Mouse (Mus musculus) 3T3-L1 (cell line): ENCODE measurements around the gene Casp2.

Experiments used
- DNase-seq: peaks from one replicate; pipeline ENCODE4 v3.0.0-alpha.2; 2015; ENCODE audit warnings: low read depth, low spot score

The Casp2 gene

DNA sequence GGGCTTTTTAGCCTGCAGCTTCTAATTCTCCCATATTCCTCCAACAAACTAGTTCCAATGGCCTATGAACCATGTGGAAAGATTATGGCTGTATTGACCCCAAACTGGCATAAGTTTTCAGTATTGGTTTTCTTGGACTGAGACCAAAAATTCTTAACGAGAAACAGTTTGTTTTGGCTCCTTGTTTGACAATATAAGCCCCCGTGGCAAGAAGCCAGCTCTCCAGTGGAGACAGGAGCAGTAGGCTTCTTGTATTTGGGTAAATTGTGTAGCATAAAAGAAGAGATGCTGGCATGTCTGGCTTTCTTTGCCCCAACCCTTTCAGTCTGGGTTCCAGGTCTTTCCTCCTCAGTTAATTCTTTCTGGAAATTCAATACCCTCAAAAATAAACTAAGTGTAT, 11.4 kb downstream of the Casp2 start:
- DNase-seq: no peak

DNA sequence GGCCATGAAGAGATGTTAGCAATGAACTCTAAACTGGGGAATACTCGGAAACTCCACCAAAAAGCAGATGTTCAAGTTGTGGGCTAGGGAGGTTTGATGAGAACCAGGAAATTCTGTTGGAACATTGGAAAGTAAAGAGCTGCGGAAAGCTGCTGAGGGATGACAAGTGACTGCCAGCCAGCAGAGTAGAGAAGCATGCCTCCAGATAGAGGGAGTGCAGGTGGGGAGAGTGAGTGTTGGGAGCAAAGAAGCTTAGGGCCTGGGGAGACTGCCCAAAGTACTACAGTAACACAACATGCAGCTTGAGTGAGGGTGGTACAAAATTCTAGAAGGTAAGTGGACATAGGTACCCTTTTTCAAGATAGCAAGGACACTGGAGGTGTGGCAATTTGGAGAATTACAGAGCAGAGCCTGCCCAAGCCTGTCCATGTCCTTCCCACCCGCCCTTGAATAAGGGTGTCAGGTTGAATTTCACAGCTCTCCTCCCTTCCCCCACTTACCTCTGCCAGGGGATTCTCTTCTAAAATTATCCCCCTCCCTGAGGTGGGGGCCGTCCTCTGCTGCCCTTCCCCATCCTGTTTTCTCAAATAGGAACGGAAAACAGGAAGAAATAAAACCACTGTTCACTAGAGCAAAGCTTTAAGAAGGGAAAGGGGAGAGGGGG, 18.2 kb downstream of the Casp2 start:
- DNase-seq: no peak

DNA sequence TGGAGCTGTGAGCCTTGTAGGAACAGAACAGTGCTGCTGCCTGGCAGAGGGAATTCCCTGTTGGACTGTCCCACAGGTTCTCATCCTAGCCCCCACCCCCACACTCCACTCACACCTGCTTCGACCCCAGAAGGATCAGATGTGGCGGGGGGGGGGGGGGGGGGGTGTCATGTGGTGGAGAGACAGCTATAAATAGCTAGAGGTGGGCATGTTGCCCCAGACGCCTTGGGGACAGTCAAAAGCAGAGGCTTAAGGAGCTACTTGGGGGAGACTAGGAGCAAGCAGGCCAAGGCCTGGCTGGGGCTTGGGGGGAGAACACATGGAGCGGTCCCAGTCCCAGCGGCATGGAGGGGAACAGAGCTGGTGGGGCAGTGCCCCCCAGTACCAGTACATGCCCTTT, 21.7 kb downstream of the Casp2 start, which contains the start of gene Clcn1:
Clcn1 (plus strand) TSS at position 238 of the 400 bp plus-strand sequence.
- no peak for DNase-seq

DNA sequence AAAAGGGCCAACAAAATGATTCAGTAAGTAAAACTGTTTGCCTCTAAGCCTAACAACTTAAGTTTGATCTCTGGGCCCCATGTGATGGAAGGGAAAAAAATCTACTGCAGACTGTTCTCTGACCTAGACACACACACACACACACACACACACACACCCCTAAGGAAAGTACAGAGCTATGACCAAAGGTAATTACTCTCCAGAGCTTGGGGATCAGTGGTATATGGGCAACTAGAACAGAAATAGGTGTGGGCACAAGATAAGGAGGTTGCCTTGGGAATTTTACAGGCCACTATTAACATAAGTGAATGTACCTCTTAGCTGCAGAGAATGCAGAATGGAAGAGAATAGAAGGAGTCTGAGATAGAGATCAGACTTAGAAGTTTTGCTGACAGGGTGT, 22.8 kb downstream of the Casp2 start:
- no peak for DNase-seq

DNA sequence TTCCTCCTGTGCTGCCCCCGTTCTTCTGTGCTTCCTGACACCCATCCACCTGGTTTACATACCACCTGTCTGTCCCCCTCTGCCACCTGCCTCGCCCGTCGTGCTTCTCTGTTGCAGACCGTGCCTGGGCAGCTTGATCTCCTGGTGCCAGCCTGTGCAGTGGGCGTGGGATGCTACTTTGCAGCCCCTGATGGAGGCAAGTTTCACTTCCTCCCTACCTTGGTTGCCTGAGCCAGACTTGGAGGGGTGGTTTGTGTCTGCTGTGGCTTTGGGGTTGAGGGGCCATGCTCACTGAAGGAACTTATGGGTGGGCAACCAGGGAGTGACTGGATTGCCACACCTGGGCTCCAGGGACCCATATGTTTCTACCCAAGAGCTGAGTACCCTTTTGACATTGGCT, 28.5 kb downstream of the Casp2 start:
- DNase-seq: no peak

DNA sequence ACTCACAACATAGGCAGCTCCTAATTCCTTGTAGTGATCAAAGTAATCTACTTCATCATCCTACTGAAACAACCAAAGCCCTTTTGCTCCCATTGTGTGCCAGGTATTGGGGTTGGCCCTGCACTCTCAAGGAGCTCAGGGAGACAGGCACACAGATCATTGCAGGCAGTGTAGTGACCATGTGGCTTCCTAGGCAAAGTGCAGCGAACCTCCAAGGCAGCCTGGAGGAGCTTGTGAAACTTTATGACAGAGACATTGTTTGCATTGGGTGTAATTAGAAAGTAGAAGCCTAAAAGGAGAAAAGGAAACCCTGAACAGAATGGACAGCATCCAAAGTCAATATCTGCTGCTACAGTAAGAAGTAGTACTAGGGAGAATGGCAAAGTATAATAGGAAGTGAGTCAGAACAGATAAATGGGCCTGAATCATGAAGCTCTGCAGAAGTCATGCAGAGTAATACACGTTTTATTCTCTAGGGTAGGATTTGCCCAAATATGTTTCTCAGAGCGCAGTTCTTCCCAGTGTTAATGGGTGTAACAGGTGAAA, 30.8 kb downstream of the Casp2 start:
- DNase-seq: peak; percentile 87

DNA sequence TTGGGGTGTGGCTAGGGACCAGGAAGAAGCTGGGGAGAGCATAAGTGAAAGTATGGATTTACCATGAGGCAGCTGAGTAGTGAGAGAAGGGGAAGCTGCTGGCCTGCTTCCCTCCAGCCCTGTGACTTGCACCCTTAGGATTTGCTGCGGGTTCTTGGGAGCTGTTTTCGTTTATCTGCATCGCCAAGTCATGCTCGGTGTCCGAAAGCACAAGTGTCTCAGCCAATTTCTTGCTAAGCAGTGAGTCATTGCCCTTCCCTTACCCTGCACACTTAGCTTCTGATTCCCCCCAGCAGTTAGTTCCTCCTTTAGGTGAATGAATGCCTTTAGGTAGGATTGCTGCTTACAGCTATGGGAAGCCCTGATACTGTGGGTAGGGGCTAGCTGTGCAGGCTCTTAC, 34.6 kb downstream of the Casp2 start:
- peak; percentile 87 for DNase-seq

DNA sequence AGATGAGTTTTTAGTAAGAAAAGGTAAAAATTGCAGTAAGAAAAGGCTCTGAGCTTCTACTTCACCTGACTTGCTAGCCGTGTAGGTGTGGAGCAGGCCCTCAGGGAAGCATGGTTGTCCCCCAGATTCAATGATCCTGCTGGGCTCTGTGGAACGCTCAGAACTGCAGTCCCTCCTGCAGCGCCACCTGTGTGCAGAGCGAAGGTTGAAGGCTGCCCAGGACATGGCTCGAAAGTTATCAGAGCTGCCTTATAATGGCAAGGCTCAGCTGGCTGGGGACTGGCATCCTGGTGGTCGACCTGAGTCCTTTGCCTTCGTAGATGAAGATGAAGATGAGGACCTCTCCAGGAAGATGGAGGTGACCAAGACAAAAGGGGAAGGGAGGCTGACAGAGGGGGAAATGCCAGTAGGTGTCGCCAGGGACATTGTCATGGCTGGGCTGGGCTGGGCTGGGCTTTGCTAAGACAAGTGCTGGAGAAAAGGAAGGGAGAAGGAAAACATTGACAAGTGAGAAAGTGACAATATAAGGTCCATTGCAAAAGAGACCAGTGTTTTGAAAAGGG, 45.1 kb downstream of the Casp2 start:
- no peak for DNase-seq

DNA sequence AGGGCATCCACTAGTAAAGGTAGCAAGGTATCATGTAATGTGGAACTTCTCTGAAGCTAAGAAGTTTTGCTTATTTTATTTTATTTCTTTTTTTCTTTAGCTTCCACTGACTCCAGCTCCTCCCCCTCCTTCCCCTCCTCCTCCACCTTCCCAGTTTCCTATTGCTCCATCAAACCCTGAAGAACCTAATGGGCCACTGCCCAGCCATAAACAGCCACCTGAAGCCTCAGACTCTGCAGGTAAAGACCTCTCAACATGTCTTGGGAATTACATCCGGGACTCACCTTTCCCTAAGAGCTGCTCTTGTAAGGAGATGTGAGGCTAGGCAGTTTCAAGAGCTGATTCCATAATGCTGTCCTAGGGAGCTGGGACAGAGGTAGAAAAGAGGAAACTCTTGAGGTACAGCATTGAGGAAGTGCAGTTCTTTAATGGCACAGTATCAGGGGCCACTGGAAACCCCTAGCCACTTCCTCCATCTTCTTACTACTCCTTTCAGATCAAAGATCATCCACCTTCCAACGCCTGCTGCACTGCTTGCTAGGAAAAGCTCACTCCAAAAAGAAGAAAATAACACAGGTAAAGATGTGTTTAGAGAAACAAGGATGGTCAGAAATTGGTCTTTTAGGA, 45.8 kb downstream of the Casp2 start:
- DNase-seq: no peak

DNA sequence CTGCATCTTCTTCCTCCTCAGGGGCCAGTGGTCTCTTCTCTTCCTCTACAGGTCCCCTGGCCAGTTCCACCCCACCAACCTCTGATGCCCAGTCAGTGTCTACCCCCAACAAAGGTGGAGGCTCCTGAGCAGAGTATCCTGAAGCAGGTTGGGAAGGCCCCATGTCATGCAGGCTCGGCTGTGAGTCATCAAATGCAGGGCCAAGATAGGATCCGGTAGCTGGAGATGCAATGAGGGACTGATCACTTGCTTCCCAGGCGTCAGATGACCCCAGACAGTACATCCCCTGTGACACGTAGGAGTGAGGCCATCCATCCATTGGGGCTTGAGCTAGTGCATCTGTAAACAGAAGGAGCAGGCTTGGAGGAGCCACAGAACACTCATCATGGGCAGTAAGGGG, 53.5 kb downstream of the Casp2 start:
- DNase-seq: no peak

DNA sequence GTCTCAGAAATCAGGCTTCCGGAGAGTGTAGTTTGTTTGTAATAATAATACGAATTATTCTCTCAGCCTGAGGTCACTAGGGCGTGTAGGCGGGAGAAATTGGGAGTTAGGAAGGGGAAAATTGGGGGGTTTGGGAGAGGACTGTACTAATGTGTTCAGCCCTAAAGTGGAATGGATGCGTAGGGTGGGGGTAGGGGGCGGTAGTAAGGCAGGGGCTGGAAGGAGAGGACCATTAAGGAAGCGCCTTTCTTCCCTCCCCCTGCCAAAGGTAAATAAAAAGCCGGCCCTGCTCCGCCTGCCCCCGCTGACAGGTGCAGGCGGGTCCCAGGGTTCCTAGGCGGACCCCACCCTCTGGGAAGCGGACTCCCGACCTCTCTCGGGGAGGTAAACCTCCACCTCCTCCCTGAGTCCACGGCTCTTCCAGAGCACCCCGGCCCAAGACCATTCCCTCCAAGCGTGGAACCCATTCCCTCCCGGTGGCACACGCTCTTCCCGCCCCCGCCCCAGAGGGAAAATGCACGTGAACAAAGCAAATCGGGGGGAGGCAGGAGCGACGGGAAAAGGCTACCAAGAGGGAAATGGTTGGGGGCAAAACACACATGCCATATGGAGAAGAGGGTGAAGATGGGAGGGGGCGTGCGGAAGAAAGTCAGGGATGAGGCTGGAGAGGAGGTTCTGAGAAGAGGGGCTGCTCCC, 58.7 kb downstream of the Casp2 start:
- no peak for DNase-seq

DNA sequence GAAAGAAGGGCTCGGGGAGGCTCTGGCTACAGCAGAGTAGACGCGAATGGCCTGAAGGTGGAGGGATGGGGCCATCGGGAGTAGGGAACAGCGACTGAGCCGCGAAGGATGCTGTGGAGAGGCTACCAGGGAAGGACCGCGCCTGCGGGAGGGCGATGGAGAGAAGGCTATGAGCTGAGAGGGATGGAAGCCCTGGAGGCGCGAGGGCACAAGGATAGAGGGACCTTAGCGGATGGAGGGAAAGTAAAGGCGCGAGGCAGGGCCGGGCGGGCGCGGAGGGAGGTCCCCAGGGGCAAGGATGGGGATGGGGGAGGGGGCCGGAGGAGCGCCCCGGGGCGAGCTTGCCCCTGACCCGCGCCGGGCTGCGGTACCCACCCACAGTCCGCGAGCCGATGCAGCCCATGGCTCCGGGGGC, 59.3 kb downstream of the Casp2 start:
- DNase-seq: peak; percentile 62

DNA sequence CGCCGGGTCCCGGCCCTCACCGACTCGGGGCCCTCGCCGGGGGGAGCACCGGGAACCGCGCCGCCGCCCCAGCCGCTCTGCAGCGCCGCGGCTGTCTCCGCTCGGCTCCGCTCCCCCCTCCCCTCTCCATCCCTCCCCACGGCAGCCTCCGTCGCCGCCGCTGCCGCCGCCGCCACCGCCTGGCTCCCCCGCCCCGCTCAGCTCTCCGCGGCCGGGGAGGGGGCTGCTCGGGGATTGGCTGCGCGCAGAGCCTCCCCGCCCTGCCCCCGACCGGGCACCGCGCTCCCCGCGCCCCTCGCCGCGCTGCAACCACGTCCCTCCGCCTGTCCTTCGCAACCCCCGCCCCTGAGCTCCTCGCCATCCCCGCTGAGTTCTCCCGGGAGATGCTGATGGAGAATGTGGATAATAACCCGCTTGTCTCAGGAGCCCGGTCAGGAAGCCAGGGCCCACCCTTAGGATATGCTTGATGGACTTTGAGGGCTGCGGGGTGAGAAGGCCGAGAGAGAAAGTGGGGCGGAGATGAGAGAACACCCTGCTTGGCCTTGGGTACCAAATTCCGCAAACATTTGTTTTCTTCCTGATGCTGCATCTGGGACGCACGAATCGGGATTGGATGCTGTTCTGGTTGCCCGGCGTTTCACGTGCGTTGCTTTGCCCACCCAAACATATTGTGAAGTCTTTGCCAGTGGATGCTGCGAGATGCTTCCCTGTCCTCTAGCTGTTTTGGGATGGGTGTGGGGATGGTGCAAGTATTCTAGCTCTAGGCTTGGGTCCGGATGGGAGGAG, 59.9 kb downstream of the Casp2 start, which contains the start of gene Fam131b:
Fam131b (minus strand) TSS at position 162 of the 786 bp plus-strand sequence.
- DNase-seq: no peak

DNA sequence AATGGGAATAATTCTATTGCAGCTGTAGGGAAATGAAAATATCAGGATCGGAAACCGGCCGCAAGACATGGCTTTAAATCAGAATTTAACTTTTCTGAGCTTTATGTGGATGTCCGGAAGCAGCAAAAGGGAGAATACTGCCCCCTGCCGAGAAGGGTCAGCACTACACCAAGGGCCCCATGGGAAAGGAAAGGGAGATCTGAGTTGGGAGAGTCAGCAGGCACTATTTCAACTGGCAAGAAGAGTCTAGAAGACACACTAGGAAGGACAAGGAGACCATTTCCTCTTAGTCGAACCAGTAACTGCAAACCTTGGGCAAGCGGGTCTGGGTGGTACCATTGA, 60.5 kb downstream of the Casp2 start:
- peak; percentile 97 for DNase-seq

DNA sequence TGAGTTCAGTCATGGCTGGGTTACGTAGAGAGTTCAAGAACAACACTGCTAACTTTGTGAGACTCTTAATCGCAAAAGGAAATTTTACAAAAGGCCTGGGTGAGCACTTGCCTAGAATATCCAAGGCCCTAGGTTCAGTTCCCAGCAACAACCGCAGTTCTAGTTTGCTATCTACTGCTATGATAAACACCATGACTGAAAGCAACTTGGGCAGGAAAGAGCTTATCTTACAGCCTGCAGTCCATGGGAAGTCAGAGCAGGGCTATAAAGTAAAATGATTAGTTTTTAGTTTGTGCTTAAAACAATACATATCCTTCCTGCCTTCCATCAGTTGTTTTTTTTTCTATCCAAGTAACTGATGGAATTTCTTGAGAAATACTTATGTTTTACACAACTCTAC, 61.7 kb downstream of the Casp2 start:
- no peak for DNase-seq

DNA sequence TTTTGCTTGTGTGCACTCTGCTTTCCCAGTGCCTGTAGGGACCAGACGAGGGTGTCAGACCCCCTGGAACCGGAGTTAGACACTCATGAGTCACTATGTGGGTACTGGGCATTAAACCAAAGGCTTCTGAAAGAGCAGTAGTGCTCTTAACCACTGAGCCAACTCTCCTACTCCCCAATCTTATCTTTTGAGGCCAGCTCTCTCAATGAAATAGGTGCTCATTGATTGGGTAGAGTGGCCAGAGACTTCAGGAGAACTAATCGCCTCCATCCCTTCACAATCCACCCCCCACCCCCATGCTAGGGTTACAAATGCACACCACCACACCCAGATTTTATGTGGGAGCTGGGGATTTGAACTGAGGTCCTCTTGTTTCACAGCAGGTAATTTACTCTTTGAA, 64.0 kb downstream of the Casp2 start:
- no peak for DNase-seq

DNA sequence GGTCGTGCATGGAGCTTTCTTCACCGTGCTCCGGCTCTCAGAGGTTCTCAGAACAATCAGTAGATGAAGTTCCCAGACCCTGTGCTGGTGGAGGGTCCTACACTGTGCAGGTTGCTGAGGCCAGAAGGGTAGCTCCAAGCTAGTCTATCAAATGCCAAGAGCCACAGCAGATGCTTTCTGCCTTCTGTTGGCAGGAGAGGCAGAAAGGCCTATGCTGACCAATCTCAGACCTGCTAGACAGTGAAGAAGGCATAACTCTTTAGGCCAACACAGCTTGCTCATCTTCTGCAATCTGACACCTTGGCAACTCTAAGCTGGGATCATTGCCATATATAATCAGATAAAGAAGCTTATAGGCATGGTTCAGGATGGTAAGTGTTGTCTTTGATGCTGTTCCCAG, 65.4 kb downstream of the Casp2 start:
- DNase-seq: peak; percentile 15

DNA sequence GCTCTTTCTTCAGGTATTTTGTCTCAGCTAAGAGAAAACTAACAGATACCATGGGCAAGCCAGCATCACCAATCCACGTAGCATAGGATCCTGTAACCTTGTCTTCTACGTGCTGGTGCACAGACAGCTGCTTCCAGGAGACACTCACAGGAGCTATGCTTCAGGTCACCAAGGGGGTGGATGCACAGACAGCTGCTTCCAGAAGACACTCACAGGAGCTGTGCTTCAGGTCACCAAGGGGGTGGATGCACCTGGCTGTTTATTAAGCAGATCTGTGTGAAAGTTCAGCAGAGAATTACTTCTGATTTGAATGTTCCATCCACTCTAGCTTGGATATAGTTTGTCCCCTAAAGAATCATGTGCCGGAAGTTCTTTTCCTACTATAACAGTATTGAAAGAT, 66.2 kb downstream of the Casp2 start:
- DNase-seq: no peak
